Mouse (Mus musculus) hindbrain, embryonic 10.5 days (tissue): ENCODE measurements at regions not wholly inside any gene's neighbourhood (a gene's known extent, or its start where the extent isn't known, plus 50 kb on each side); places are given as distances from the start of the nearest gene placed in this dataset.

Experiments
- DNase-seq: peaks from one replicate; pipeline ENCODE4 v3.0.0-alpha.2; 2017; ENCODE audit warnings: low spot score
- H3K27ac ChIP-seq: fragments of 300-500 bp; sonication (generic); 2 replicates; pipeline ENCODE4 v1.5.1; 2016; ENCODE audit warnings: mild to moderate bottlenecking, moderate library complexity
- H3K27me3 ChIP-seq: fragments of 300-500 bp; sonication (generic); 2 replicates; pipeline ENCODE4 v1.6.1; 2016; ENCODE audit warnings: mild to moderate bottlenecking; ENCODE audit not compliant: poor library complexity, insufficient read depth, severe bottlenecking
- H3K36me3 ChIP-seq: fragments of 300-500 bp; sonication (generic); 2 replicates; pipeline ENCODE4 v1.6.1; 2016; ENCODE audit warnings: mild to moderate bottlenecking, moderate library complexity
- H3K4me1 ChIP-seq: fragments of 300-500 bp; sonication (generic); replicated peaks from 2 replicates; pipeline ENCODE4 v1.6.1; 2016; ENCODE audit warnings: mild to moderate bottlenecking
- H3K4me3 ChIP-seq: fragments of 300-500 bp; sonication (generic); 2 replicates; pipeline ENCODE4 v1.5.1; 2016; ENCODE audit warnings: mild to moderate bottlenecking, moderate library complexity
- H3K9me3 ChIP-seq: fragments of 300-500 bp; sonication (generic); 2 replicates; pipeline ENCODE4 v1.6.1; 2016; ENCODE audit warnings: mild to moderate bottlenecking, moderate library complexity
- WGBS: fragments of 180-500 bp; shearing (Covaris S2); methylation state at CpG from one replicate; pipeline ENCODE4 v1.1.7; 2016; 5-methylcytosine and 5-hydroxymethylcytosine counted together

DNA sequence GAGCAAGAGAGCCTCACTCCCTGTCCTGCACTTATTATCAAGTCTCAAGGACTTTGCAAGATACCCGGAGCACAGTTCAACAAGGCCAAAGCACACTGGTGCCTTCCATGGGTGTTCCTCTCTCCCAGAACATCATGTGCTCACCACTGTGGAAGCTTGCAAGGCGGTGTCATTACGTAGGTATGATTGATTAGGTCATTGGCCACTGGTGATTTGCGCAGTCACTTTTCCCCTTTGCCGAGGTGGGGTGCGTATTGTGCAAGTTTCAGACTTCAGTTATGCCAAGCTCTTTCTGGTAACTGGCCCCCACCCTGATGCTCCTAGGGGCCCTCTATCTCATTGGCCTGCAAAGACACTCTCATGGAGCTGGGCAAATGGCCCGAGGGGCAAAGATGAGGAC lies 98.3 kb upstream of the Errfi1 start:
- no peak overlapping the region for H3K27ac ChIP-seq
- WGBS: 94% methylated on average over 7 of the region's 7 CpGs
- H3K27me3 ChIP-seq: no peaks in the 10 kb centered on the region
- no peaks in the 10 kb centered on the region for H3K36me3 ChIP-seq
- DNase-seq: no peak
- H3K4me1 ChIP-seq: peaks cover 43% of the 10 kb centered on the region
- H3K9me3 ChIP-seq: no peaks in the 10 kb centered on the region
- no peak overlapping the region for H3K4me3 ChIP-seq

DNA sequence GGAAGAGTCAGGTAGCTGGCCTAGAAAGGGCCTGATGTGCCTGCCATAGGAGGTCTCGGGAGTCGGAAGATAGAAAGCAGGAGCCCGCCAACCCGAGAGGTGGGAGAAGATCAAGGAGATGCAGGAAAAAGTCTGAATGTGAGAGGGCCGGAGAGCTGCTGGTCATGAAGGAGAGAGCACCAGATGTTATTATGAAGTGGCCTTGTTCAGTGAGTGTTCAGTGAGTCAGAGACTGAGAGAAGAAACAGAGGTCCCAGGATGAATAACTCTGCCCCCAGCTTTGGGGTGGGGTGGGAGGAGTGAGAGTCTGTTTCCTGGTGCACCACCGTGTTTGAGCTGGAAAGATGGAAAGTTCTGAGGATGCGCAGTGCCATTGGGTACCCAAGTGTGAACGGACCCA lies 100.2 kb upstream of the Slc45a1 start:
- 87% methylated on average over 8 of the region's 8 CpGs for WGBS

DNA sequence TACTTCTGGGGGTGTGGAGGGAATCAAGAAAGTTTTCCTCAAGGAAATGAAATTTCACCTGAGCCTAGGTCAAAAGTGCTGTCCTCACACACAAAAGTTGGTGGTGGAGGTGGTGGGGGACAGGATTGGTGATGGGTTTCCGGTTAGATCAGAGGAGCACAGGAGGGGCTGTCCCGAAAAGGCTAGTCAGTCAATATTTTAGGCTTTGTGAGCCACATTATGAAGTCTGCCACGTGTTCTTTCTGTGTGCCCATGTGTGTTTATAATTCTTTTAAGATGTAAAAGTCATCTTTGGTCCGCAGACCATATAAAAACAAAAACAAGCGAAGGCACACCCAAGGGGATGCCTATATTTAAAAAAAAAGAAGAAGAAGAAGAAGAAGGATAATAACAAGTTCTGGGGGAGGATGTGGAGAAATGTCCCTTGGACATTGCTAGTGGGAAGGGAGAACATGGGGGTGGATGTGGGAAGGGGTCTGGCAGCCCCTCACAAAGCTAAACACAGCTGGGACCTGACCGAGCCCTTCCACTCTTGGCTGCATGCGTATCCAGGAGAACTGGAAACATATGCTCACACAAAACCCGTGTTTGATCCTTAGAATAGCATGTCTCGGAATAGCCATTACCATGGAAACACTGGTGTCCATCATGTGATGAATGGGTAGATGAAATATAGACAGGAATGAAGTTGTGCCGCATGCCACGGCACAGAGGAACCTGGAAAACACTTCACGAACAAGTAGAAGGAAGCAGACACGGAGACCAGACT lies 98.7 kb upstream of the Slc45a1 start:
- Histone ChIP-seq H3K27ac (peak overlapping the region; percentile 70), H3K27me3 (no peaks in the 10 kb centered on the region), H3K4me1 (peaks cover 39% of the 10 kb centered on the region), H3K4me3 (no peak overlapping the region), H3K9me3 (no peaks in the 10 kb centered on the region), H3K36me3 (no peaks in the 10 kb centered on the region)
- WGBS: 74% methylated on average over 13 of the region's 13 CpGs
- no peak for DNase-seq

More for the DNA sequence above, 100.2 kb upstream of the Slc45a1 start:
- Histone ChIP-seq H3K4me1 (peaks cover 32% of the 10 kb centered on the region), H3K27me3 (no peaks in the 10 kb centered on the region), H3K27ac (peak overlapping the region; percentile 69), H3K9me3 (no peaks in the 10 kb centered on the region), H3K36me3 (no peaks in the 10 kb centered on the region), H3K4me3 (no peak overlapping the region)
- DNase-seq: no peak

DNA sequence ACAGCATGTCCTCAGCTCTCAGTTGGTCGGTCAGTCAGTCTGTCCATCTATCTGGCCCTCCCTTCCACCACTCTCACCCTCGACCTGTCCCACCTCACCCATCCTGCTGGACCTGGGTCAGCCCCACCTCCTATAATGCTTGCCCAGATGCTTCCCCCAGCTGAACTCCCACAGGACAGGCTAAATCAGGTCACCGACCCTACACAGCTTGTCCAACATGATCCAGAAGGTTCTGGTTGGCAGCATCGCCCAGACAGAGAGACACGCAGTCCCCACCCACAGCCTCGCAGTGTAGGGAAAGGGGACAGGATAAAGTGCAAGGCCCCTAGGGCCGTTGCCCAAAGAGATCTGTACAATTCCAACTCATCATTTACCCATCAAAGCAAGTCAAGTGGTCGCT lies 97.1 kb upstream of the Slc45a1 start:
- Histone ChIP-seq H3K27me3 (no peaks in the 10 kb centered on the region), H3K4me3 (no peak overlapping the region), H3K4me1 (peaks cover 43% of the 10 kb centered on the region), H3K9me3 (no peaks in the 10 kb centered on the region), H3K27ac (peak overlapping the region; percentile 59; the same call in 1 of the 2 replicates), H3K36me3 (no peaks in the 10 kb centered on the region)
- DNase-seq: no peak
- 84% methylated on average over 8 of the region's 8 CpGs for WGBS

DNA sequence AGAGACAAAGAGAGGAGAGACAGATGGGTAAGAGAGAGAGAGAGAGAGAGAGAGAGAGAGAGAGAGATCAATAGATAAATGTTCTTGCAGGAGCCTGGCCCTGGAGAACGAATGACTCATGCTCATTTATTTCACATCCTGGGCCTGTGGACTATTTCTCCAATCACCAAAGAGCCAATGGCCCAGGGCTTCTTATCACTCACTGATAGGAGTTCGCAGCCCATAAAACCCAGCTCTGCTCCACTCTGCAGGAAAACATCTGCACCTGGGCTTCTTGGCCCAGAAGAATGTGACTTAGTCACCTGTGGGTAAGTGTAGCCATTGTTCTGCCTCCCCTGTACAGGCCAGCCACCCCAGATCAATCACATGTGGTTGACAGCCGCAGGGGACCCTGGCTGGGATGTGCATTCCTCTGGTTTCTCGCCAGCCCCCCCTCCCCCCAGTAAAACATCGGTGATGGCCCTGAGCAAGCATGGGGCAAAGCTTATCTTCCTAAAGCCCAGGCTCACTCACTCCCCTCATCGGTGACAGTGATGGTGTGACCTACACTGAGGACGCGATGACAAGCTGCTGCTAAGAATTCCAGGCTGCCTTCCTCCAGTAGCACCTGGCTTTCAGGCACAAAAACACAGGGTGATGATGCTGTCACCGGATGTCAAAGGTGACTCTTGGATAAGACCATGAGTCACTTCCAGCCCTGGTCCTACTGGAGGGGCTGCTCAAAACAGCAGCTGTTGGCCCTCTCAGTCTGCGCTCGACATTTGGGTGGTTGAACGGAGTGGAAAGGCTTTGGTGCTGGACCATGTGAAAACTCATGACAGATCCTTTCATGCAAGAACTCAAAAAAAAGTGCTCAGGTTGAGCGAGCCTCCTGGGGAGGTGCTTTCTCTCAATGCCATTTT lies 96.4 kb upstream of the Slc45a1 start:
- no peaks in the 10 kb centered on the region for H3K27me3 ChIP-seq
- no peak for DNase-seq
- H3K4me1 ChIP-seq: peaks cover 49% of the 10 kb centered on the region
- peak overlapping the region; percentile 54; the same call in 1 of the 2 replicates for H3K27ac ChIP-seq
- no peaks in the 10 kb centered on the region for H3K9me3 ChIP-seq
- H3K36me3 ChIP-seq: no peaks in the 10 kb centered on the region
- H3K4me3 ChIP-seq: no peak overlapping the region
- 73% methylated on average over 13 of the region's 13 CpGs for WGBS

DNA sequence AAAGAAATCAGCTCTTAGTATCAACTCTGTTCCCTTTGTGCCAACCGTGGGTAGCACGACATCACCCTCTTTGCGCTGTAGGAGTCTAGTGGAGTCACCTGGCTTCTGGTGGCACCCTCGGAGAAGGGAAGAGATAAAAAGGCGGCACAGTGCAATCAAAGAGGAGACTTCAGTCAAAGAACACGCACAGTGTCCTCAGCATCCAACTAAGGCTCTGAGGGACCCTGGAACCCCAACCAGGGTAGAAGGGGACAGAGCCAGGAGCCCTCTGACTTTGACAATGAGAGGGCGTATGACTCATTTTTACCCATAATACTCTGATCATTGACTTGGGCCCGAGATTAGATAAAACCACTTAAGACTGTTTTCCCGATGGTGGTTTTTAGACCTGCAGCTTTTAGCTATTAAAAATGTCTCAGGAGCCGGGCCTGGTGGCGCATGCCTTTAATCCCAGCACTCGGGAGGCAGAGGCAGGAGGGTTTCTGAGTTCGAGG lies 94.5 kb upstream of the Slc45a1 start:
- 90% methylated on average over 13 of the region's 13 CpGs for WGBS
- Histone ChIP-seq H3K27me3 (no peaks in the 10 kb centered on the region), H3K36me3 (no peaks in the 10 kb centered on the region), H3K9me3 (no peaks in the 10 kb centered on the region), H3K4me1 (peaks cover 56% of the 10 kb centered on the region), H3K4me3 (no peak overlapping the region), H3K27ac (peak overlapping the region; percentile 84)
- DNase-seq: no peak

DNA sequence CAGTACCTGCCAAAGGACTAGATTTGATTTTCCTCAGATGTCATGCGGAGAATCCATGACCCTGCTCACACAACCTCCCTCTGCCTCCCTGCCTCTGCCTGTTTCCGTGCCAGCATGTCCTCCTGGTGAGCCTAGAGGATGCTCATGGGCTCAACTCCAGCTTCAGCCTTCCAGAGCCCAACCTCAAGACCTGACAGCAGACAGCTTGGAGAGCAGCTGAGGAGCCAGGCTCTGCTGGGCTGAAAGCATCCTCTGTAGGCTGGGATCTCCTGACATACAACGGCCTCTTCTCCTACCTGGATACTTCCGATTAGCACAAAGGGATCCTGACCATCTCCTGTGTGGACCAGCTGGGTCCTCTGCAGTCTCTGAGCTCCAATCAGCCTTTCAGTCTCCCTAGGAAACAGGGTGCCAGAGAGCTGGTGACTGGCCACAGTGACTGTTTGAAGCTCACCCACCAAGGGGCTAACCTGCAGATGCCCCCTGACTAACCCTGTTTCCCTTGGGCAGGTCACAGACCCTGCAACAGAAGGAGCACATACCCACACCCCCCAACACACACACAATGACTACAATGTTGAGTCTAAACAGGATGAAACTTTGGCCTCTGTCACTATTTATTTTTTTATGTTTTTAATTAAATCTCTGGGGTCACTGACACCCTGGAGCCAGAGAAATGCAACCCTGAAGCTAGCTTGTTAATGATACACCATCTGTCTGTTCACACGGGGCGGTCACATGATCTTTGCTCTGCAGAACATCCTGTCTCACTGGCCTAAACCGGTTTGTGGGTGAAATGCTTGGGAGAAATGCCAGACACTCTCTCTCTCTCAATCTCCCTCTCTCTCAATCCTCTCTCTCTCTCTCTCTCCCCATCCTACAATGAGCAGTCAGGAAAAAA lies 93.8 kb upstream of the Slc45a1 start:
- Histone ChIP-seq H3K4me1 (peaks cover 51% of the 10 kb centered on the region), H3K27ac (peak overlapping the region; percentile 84), H3K36me3 (no peaks in the 10 kb centered on the region), H3K27me3 (no peaks in the 10 kb centered on the region), H3K9me3 (no peaks in the 10 kb centered on the region), H3K4me3 (no peak overlapping the region)
- peak; percentile 56 for DNase-seq
- 63% methylated on average over 7 of the region's 7 CpGs for WGBS

DNA sequence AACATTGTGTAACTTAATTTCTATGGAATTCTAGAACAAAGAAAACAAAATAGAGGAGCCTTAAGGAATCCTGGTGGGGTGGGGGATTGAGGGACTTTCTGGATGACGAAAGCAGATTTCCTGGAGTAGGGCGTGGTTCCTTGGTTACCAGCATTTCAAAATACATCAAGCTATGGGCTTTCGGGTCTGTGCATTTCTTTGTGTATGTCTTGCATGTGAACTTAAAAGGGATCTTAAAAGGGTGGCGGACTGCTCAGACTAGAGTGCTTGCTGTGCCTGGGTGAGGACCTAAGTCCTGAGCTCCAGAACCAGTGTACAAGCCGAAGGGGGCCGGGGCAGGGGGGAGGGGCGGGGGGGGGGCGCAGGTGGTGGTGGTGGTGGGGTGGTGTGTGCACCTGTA lies 91.5 kb upstream of the Slc45a1 start:
- H3K36me3 ChIP-seq: no peaks in the 10 kb centered on the region
- H3K27ac ChIP-seq: peak overlapping the region; percentile 8; the same call in 1 of the 2 replicates
- H3K4me1 ChIP-seq: peaks cover 46% of the 10 kb centered on the region
- 79% methylated on average over 8 of the region's 8 CpGs for WGBS
- DNase-seq: no peak
- H3K4me3 ChIP-seq: no peak overlapping the region
- no peaks in the 10 kb centered on the region for H3K9me3 ChIP-seq
- no peaks in the 10 kb centered on the region for H3K27me3 ChIP-seq

DNA sequence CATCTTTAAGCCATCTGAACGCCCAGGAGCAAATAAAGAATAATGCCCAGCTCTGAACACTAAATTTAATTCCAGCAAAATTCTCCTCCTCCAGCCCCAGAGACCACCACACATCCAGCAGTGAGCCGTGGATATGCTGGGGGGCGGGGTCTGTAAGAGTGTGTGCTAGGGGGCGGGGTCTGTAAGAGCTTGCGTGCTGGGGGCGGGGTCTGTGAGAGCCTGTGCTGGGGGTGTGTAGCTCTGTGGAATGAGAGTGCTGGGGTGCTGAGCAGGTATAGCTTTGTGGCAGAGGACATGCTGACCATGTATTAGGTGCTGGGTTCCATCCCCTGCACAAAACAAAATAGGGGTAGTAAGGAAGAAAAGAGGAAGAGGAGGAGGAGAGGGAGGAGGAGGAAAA lies 91.1 kb upstream of the Slc45a1 start:
- H3K9me3 ChIP-seq: no peaks in the 10 kb centered on the region
- 29% methylated on average over 6 of the region's 6 CpGs for whole genome bisulfite sequencing
- H3K36me3 ChIP-seq: no peaks in the 10 kb centered on the region
- no peaks in the 10 kb centered on the region for H3K27me3 ChIP-seq
- H3K4me3 ChIP-seq: no peak overlapping the region
- no peak for DNase-seq
- H3K27ac ChIP-seq: 0 out of 2 replicates have a peak overlapping the region, but pooled peaks have one; percentile 8
- H3K4me1 ChIP-seq: peaks cover 45% of the 10 kb centered on the region

DNA sequence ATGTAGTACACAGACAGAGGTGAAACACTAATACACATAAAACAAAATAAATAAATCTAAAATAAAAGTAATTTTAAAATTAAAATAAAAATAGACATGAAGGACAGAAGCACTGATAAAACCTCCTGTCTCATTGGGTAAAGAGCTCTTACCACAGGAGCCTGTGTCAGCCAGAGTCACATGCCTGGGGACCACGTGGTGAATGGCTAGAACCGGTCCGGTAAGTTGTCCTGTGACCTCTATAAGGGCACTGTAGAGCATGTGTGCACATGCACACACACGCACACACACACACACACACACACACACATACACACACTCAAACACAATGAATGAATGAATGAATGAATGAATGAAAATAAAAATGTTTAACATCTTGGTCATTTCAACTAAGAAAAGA lies 89.8 kb upstream of the Slc45a1 start:
- DNase-seq: no peak
- no peaks in the 10 kb centered on the region for H3K36me3 ChIP-seq
- H3K27ac ChIP-seq: no peak overlapping the region
- no peak overlapping the region for H3K4me3 ChIP-seq
- peaks cover 38% of the 10 kb centered on the region for H3K4me1 ChIP-seq
- H3K9me3 ChIP-seq: no peaks in the 10 kb centered on the region
- no peaks in the 10 kb centered on the region for H3K27me3 ChIP-seq
- 85% methylated on average over 4 of the region's 4 CpGs for WGBS

DNA sequence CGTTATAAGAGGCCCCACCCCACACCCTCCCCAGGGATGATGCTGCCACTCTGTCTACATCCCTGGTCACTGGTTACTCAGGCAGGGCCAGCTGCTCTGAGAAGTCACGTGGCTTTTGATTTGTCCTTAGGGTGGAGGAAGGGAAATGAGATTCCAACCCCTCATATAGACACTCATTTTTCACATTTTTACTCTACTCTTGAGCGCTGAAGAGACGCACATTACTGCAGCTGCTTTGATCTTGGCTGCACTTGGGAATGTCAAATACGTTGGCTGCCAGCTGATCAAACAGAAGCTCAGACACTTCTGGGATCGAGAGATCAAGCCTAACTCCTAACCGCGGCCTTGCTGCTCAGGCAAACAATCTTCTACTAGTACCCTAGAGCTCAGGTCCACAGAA lies 88.2 kb upstream of the Slc45a1 start:
- no peak for DNase-seq
- 67% methylated on average over 8 of the region's 8 CpGs for WGBS
- Histone ChIP-seq H3K9me3 (no peaks in the 10 kb centered on the region), H3K27me3 (no peaks in the 10 kb centered on the region), H3K4me1 (peaks cover 26% of the 10 kb centered on the region), H3K27ac (peak overlapping the region; percentile 46), H3K36me3 (no peaks in the 10 kb centered on the region), H3K4me3 (no peak overlapping the region)

DNA sequence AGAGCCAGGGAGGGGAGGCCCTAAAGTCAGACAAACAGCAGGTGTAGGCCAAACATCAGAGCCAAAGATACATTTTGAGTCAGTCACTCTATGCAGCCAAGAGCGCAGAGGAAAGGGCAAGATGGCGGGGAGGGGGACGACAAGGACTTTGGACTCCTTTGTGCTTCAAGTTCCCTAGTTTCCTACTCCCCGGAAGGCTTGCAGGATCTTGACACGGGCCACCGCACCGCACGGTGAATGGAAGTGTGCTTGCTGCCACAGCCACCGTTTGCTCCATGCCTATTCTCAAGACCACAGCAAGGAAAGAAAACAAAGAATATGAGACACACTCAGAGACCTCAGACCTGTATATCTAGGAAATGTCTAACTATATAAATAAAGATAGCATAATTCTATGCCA lies 86.8 kb upstream of the Slc45a1 start:
- Histone ChIP-seq H3K36me3 (no peaks in the 10 kb centered on the region), H3K27me3 (no peaks in the 10 kb centered on the region), H3K4me1 (peaks cover 24% of the 10 kb centered on the region), H3K4me3 (no peak overlapping the region), H3K9me3 (no peaks in the 10 kb centered on the region), H3K27ac (peak overlapping the region; percentile 64)
- 74% methylated on average over 9 of the region's 9 CpGs for WGBS
- DNase-seq: no peak
